Mouse (Mus musculus): ENCODE measurements around the gene Usp17la.
"Not testable (repeated sequence)": the region's sequence is repeated elsewhere in the genome, so short reads cannot be mapped to it uniquely, and the experiment has no call there.

Usp17la gene

GRCm38 (mm10) chr7:104856709-104857108 lies at the start of gene Usp17la:
Gene Usp17la (plus strand): TSS chr7:104857009.
- in situ Hi-C loops (cut with MboI; ENCODE audit: low sequenced_read_pairs), result not testable (repeated sequence)

GRCm38 (mm10) chr7:104810335-104810734 lies 46.5 kb upstream of the Usp17la start:
- in situ Hi-C loops (cut with MboI; ENCODE audit: low sequenced_read_pairs), result not testable (repeated sequence)

GRCm38 (mm10) chr7:104842503-104842902 lies 14.3 kb upstream of the Usp17la start, which contains the start of gene Usp17lb:
Gene Usp17lb (minus strand): TSS chr7:104842603.
- in situ Hi-C loops (cut with MboI; ENCODE audit: low sequenced_read_pairs), result no loop called here

GRCm38 (mm10) chr7:104843731-104844287 lies 13.0 kb upstream of the Usp17la start:
- in situ Hi-C loops (cut with MboI; ENCODE audit: low sequenced_read_pairs), result no loop called here

GRCm38 (mm10) chr7:104851546-104851945 lies 5.3 kb upstream of the Usp17la start:
- in situ Hi-C loops (cut with MboI; ENCODE audit: low sequenced_read_pairs), result not testable (repeated sequence)

DNA sequence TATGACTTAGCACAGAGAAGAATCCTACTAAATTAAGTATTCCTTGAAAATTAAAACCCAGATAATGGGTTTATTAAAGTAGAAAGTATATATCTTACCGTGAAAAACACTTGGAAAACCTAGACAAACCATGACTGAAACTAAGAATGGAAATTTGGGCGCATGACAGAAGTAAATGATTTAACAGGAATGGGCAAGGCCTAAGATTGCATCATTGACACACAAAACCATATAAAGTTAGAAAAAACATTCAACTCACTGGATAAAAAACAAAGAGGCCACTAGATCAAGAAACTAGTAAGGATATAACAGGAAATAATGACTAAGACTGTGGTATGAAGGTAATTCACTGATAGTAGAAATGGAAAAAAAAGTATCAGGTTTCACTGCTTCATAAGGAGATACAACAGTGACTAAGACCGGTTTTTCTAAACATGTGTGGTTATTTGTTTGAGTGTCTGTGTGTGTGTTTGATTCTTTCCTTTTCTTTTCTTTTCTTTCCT lies 1.5 kb upstream of the Usp17la start:
- in situ Hi-C loops (cut with MboI; ENCODE audit: low sequenced_read_pairs), result no loop called here

DNA sequence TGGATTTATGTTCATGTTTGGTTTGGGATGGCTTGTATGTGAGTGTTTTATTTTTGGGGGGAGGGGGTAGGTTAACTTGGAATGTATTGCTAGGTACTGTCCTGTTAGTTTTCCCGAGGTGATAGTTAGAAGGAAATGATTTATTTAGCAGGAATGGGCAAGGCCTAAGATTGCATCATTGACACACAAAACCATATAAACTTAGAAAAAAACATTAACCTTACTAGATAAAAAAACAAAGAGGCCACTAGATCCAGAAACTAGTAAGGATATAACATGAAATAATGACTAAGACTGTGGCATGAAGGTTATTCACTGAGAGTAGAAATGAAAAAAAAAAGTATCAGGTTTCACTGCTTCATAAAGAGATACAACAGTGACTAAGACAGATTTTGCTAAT lies 874 bp downstream of the Usp17la start:
- in situ Hi-C loops (cut with MboI; ENCODE audit: low sequenced_read_pairs), result no loop called here

GRCm38 (mm10) chr7:104861381-104861780 lies 4.6 kb downstream of the Usp17la start:
- in situ Hi-C loops (cut with MboI; ENCODE audit: low sequenced_read_pairs), result no loop called here

GRCm38 (mm10) chr7:104877731-104878130 lies 20.9 kb downstream of the Usp17la start, which contains the start of gene Olfr665:
Gene Olfr665 (plus strand): TSS chr7:104878031.
- in situ Hi-C loops (cut with MboI; ENCODE audit: low sequenced_read_pairs), result no loop called here

DNA sequence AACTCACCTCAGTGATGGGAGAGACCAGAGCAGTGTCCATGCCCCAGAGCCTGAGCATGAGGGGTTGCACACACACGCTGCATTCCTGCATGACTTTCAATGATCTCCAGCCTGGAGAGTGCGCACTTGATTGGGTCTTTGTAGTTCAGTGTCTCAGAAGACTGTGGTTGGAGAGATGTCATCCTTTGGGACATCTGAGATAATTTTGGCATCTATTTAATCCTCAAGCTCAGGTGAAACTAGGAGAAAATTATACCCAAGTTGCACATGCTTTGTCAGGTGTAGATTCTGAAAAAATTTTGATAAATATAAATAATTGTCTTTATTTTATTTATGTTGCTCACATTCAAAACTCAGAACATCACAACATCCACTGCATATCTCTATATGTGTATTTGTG lies 39.0 kb downstream of the Usp17la start, which contains the start of gene Olfr666:
Olfr666 (minus strand) TSS at position 101 of the 400 bp plus-strand sequence.
- in situ Hi-C loops (cut with MboI; ENCODE audit: low sequenced_read_pairs), result no loop called here
